Mouse (Mus musculus): ENCODE measurements around the gene Gm49353. TPM values are rescaled to one million over a fixed set of nuclear protein-coding genes. Genes with fewer than 3 reads are reported as not detected.

Gene Gm49353
- polyA plus RNA-seq, 1 experiment from 2014 or later, result 18.5 TPM

DNA sequence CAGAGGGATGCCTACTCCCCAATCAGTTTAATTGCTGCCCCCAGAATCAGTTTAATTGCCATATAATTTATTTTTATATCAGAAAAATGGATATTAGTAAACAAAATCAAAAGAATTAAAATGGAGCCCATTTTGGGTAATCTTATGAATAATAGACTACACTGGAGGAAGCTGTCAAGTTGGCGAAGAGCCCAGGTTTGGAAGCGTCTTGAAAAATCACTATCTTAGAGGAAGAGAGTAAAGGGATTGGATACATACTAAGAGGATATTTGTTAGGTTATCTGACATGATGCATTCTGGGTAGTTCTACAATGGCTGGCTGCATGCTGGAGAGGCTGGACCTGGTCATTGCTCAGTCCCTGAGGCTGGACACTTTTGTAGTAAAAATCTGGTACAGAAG lies 32.5 kb downstream of the Gm49353 start:
- Histone ChIP-seq H3K9ac (replicated peaks; ENCODE audit: low read depth, low read length) (no peak overlapping the region), H3K4me3 (replicated peaks; ENCODE audit: low read length) (no peak overlapping the region), H3K9me3 (ENCODE audit: control insufficient read depth, low read length) (no peaks in the 10 kb centered on the region), H3K4me2 (ENCODE audit: low read length) (no peak overlapping the region), H3K27ac (ENCODE audit: low read length) (no peak overlapping the region), H3K4me1 (replicated peaks; ENCODE audit: control insufficient read depth, insufficient read depth, low read length) (no peaks in the 10 kb centered on the region), H3K36me3 (ENCODE audit: control insufficient read depth, insufficient read depth) (peaks cover 15% of the 10 kb centered on the region), H3K27me3 (replicated peaks; ENCODE audit: control insufficient read depth, insufficient read depth, low read length) (no peaks in the 10 kb centered on the region)
- 52% methylated on average over 2 of the region's 2 CpGs for WGBS
- ATAC-seq, result 0 out of 2 replicates have a peak, but pooled peaks have one; percentile 39

Other genes with a start within 250 kb of the Gm49353 start
- not detected in 2 replicates for gene 2310057J18Rik, start 212.7 kb upstream of the Gm49353 start, polyA plus RNA-seq (2015; fragmentation: Nextera tagmentation; extraction: Ambion mirVana)
- gene Soga3, start 55.1 kb upstream of the Gm49353 start, polyA plus RNA-seq (2015; fragmentation: Nextera tagmentation; extraction: Ambion mirVana), result 101 and 106 TPM in 2 replicates
- 48.2 and 48.7 TPM in 2 replicates for gene 9330159F19Rik, start 12.7 kb downstream of the Gm49353 start, polyA plus RNA-seq (2015; fragmentation: Nextera tagmentation; extraction: Ambion mirVana)
- 22.4 and 26.0 TPM in 2 replicates for gene Echdc1, start 114.2 kb downstream of the Gm49353 start, polyA plus RNA-seq (2015; fragmentation: Nextera tagmentation; extraction: Ambion mirVana)
- gene Rnf146, start 163.5 kb downstream of the Gm49353 start, polyA plus RNA-seq (2015; fragmentation: Nextera tagmentation; extraction: Ambion mirVana), result 107 and 108 TPM in 2 replicates

Data from forebrain, embryonic 16.5 days (tissue).